Mouse (Mus musculus) retina, adult 2 months (tissue): Measurements from ENCODE around the gene Ctsz.
A peak's percentile ranks its signal among the peaks of the same experiment; 100 is the strongest.

Source experiments
- DNase-seq: peaks from one replicate; pipeline ENCODE4 v3.0.0-alpha.2; 2012; ENCODE audit warnings: low read depth, low spot score

The Ctsz gene

DNA sequence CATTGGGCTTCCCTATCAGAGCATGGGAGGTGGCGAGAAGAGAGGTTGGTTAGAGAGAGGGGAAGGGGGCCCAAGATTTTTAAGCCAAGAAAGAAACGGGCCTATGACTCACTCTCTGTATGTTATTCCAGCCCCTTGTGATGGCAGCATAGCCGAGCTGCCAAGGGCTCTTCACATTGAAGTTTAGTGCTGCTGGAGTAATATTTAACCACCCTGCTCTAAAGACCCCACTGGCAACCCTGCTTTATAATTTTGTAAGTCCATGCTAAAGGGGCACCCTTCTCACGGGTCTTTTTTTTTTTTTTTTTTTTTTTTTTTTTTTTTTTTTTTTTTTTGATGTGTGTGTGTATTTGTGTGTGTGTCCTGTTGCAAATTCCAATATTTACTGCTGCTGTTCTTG, 3.1 kb upstream of the Ctsz start:
- DNase-seq: no peak

GRCm38 (mm10) chr2:174439961-174440360, 1.1 kb upstream of the Ctsz start:
- DNase-seq: no peak

GRCm38 (mm10) chr2:174439450-174439838, 605 bp upstream of the Ctsz start:
- no peak for DNase-seq

GRCm38 (mm10) chr2:174438181-174438580, 658 bp downstream of the Ctsz start:
- no peak for DNase-seq

DNA sequence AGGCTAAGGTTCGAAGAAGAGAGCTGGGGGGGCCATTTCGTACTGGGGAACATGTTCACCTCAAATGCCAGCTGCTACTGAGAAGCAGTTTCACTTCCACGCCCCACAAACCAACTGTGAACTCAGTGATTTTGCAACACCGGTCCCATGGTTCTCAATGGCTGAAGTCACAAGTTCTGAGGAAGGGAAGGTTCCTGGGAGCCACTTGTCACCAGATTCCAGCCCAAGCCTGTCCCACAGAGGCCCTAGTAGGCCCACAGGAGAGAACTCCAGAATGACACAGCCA, 1.2 kb downstream of the Ctsz start:
- no peak for DNase-seq

- DNase-seq: no peak
These were observed 1.7 kb downstream of the Ctsz start for GRCm38 (mm10) chr2:174436916-174437696.

- DNase-seq: no peak
These were observed 2.6 kb downstream of the Ctsz start for GRCm38 (mm10) chr2:174436076-174436701.

GRCm38 (mm10) chr2:174434943-174435342, 3.9 kb downstream of the Ctsz start:
- no peak for DNase-seq

DNA sequence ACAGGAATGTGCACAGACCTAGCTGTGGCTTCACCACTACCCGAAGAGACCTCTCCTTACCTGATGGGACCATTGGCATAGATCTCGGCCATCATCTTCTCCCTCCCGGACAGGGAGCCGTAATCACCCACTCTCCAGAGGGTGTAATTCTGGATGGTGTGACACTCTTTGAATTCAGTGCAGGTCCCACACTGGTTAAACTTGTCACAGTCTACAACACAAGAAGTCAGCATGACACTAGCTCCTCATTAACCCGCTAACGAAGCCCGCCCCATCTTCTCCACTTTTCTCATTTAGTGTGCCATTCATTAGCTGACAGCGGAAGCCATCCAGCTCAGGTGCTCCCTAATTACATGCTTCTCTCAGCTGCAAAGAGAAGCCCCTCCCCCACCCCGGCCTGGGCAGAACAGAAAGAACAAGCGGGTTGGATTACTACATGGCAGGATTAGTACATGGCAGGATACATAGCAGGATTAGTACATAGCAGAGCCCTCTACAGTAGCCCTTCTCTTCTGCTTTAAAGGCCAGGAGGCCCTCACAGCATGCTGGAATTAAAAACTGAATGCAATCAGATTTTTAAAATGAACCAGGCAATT, 9.7 kb downstream of the Ctsz start:
- DNase-seq: no peak

DNA sequence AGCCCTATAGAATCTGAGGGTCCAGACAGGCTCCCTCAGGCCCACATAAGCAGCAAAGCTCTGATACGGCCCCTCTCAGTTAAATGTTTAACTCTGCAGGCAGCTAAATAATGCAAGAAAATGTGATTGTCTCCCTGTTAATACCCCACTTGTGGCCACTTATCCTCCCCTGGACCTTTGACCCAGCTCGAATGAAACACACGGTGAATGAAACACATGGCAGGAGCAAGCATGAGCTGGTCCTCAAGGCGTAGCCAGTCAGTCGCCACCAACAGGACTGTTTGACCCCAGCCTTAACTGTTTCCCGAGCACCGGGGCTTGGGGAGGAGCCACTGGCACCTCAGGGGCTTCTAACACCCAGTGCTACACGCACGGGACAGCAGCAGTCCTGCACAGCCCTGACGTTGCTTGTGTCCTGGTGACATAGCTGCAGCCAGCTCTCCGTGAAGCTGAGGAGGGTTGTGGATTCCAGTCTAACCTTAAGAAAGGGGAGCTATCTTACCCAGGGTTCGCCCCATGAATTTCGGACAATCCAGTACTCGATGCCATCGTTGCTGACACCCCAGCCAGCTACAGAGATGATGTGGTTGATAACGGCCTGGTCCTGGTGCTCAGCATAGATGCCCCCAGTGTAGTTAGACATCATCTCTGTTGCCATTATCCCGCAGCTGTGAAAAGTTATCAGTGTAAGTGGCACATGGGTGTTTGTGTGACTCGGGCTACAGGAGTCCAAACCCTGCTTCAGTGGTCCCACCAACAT, 10.6 kb downstream of the Ctsz start:
- DNase-seq: no peak

DNA sequence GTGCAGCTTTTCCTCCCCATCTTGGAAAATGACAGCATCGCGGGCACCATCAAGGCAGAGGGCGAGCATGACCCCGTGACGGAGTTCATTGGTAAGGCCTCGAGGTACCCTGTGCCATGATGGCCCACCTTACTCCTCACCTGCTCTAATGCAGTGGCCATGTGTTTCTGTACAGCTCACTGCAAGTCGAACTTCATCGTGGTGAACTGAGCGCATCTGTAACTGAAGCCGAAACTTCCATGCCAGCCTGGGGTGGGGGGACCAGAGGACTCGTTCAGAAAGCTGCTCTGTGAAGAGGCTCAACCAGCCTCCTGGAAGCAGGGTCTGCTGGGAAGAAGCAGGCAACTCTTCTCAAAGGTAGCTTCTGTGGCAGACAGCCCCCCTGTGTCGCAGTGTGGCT, 12.0 kb downstream of the Ctsz start:
- no peak for DNase-seq

DNA sequence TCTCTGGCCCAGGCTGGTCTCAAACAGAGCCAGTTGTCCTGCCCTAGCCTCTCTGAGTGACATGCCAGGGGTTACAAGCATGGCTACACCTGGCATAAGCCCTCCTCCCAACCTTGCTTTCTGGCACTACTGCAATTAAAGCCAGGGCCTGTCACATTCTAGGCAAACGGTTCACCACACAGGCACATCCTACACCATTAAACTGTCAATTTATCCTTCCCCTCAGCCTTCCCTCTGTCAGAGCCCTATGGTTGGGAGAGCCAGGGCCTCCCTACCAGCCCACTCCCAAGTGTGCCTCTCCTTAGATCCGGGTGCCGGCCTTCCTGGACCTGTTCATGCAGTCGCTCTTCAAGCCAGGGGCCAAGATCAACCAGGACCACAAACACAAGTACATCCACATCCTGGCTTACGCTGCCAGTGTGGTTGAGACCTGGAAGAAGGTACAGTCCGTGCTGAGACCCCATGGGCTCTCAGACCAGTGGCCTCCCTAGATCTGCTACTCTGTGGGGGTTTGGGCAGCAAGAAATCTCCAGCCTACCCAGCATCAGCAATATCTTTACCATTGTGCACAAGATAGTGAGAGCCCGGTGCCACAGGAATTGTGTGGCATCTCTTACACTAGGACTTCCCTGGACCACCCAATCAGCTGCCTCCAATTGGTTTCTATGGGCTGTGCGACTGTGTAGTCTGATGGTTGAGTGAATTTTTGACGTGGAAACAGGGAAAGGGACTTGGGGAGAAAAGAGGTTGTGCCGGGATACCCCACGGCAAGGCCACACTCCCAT, 14.3 kb downstream of the Ctsz start:
- DNase-seq: no peak

- DNase-seq: no peak
These were observed 17.7 kb downstream of the Ctsz start for GRCm38 (mm10) chr2:174421107-174421506.

DNA sequence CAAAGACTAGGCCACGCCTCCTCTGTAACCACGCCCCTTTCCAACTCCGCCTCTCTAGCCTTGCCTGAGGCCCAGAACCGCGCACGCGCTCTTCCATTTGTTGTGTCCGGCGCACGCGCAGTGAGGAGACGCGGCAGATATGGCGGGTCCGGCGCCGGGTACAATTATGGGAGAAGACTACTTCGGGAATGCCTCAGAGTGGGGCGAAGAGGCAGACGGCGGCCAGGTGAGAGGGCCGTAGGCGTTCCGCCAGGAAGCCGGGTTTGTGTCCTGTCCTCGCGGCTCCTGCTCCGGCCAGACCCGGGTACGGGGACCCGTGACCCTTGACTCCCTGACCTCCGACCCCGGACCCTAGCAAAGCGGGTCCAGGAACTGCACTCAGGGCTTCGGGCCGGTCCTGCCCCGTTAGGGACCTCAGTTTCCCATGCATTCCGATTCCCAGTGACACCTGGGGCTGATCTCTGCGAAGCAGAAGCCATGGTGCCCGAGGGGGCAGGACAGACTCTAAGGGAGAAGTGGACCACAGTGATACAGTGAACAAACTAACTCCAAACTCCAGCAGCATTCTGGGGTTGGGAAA, 23.0 kb downstream of the Ctsz start, which contains the start of gene Nelfcd:
Nelfcd (plus strand) TSS at position 74 of the 580 bp plus-strand sequence.
- peak; percentile 95 for DNase-seq

DNA sequence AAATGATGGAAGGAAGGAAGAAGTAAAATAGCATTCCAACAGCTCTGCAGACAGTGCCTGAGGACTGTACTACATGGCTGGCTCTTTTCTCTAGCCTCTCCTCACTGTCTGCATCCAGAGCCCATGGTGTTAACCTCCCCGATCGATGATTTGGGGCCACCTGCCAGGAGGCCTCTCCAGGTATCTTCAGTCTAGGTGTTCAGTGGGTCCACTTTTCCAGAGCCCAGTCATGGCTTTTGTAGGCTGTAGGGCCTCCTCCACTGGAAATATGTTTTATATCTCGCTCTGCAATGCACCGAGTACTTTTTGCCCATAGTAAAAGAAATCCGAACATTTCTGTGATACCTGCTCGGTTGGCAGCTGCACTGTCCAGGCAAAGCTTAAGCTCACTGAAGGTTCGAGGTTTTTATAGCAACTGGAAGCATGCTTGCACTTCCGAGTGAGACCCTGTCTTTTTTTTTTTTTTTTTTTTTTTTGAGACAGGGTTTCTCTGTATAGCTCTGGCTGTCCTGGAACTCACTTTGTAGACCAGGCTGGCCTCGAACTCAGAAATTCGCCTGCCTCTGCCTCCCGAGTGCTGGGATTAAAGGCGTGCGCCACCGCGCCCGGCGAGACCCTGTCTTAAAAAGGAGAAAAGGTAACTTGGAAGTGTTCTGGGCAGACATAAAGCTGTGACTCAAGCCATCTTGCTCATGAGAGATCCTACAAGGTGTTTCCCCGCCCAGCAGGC, 23.7 kb downstream of the Ctsz start:
- no peak for DNase-seq

GRCm38 (mm10) chr2:174413127-174413526, 25.7 kb downstream of the Ctsz start:
- no peak for DNase-seq

DNA sequence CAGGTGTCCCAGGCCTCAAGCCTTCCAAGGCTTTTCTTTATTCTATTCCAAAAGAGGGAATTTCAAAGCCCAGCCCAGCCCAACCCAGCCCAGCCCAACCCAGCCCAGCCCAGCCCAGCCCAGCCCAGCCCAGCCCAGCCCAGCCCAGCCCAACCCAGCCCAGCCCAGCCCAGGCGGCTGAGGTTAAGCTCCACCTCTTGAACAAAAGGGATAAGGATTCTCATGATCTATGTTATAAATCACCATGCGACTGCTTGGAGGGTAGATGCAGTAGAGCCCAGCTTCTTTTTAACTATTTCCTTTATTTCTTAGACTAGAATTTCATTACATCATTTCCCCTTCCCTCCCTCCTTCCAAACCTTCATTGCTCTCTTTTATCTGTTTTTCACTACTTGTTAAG, 28.6 kb downstream of the Ctsz start:
- no peak for DNase-seq

DNA sequence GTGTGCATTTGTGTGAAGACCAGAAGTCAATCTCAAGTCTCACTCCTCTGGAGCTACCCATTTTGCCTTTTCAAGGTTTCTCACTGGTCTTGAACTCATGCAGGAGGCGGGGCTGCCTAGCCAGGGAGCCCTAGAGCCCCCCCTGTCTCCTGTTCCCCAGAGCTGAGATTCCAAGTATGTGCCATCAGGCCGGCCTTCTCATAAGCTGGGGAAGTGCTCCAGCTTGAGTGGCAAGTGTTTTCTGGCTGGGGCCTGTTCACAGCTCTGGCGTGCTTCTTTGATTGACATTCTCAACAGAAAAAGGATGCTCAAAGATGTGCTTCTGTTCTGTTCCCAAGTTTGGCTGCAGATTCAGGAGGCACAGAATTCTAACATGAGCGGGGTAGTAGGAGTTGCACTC, 38.4 kb downstream of the Ctsz start:
- DNase-seq: no peak

DNA sequence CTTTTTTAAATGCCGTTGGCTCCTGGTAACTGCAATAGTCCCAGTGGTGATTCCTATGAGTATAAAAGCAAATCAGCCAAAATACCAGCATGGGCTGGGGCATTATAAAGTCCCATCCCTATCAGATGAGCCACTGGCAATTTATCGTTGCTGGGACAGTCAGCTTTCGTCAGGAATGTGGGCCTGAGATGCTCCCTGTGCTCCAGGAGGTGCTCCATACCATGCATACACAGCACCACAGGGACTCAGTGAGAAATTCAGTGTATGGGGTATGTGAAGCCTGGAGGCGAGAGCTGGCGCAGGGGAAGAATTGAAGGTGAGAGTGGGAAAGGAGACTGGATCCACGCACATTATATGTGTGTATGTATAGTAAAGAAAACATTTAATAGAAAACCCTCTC, 41.0 kb downstream of the Ctsz start:
- DNase-seq: no peak

DNA sequence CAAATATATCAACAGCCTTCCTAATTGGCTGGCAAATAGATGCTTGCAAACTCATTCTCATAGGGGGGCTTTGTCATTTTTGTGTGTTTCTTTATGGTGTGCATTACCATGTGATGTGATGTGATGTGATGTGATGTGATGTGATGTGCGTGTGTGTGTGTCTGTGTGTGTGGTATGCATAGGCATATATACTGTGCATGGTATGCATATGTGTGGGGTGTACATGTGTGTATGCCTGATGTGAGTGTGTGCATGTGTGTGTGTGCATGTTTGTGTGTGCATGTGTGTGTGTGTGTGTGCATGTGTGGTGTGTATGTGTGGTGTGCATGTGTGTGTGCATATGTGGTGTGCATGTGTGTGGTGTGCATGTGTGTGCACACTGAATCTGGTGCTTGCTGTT, 41.8 kb downstream of the Ctsz start:
- no peak for DNase-seq

DNA sequence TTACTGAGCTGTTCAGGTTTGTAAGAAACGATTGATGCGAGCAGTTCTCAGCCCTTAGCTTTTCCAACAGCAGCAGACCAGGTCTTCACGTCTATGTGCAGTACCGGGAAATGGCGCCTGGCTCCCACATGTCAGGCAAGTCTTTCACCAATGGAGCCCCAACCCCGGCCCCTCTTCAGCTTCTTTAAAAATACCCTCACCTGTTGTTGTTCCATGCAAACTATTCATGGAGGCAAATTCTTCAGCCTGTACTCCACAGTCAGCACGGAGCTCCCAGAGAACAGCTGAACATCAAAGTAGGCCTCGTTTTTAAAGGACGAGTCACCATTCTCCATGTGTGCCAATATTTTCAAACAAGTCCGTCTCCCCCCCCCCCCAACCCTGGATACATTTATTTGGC, 42.2 kb downstream of the Ctsz start:
- DNase-seq: no peak
